Mouse (Mus musculus): Measurements from ENCODE around the gene Lrrc41. TPM values are rescaled to one million over a fixed set of nuclear protein-coding genes. Genes with fewer than 3 reads are reported as not detected.

Lrrc41 gene
- polyA plus RNA-seq (2017; shearing (Covaris generic)): 36.0 TPM

DNA sequence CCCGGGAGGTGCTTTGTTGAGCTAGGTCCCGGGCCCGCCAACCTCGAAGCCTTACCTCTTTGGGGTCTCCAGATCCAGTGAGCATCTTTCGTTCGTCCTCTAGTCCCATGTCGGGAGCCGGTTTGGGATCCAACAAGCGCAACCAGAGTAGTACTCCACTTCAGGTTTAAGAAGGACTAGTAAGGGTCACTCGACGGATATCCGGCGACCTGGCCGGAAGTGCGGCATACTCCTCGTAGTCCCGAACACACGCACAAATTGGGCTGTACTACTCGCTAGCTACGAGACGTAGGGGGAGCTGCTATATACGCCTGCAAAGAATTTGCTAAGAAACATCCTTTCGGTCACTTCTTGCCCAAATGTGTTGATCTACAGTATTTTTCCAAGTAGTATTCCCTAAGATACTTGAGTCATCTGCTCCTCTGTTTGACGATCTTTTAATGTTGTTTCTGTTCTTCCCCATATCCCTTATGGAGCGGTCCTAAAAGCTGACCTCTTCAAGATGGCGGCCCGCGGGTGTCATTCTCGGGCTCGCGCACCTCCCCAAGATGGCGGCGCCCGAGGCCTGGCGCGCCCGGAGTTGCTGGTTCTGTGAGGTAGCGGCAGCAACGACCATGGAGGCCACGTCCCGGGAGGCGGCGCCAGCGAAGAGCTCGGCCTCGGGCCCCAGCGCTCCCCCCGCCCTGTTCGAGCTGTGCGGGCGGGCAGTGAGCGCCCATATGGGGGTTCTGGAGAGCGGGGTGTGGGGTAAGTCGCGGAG, at the start of gene Lrrc41, which contains the start of gene Uqcrh:
TSS of gene Lrrc41 (plus strand) at position 409 of the 760 bp plus-strand sequence.
TSS of gene Uqcrh (minus strand) at position 211 of the 760 bp plus-strand sequence.

GRCm38 (mm10) chr4:116053399-116053961, 21.6 kb upstream of the Lrrc41 start, which contains the start of gene Nsun4:
Gene Nsun4, minus strand, starts transcription at chr4:116053876.

GRCm38 (mm10) chr4:116123602-116124519, 48.8 kb downstream of the Lrrc41 start, which contains the start of the genes Rad54l and Pomgnt1:
Gene Rad54l, minus strand, starts transcription at chr4:116123690.
Gene Pomgnt1, plus strand, starts transcription at chr4:116123840.

Other genes with a start within 250 kb of the Lrrc41 start
- gene Mob3c, start 247.2 kb upstream of the Lrrc41 start, polyA plus RNA-seq (2017; shearing (Covaris generic)): 19.8 TPM
- 44.9 TPM for gene Mknk1, start 236.1 kb upstream of the Lrrc41 start, polyA plus RNA-seq (2017; shearing (Covaris generic))
- 0.74 TPM for gene Kncn, start 190.9 kb upstream of the Lrrc41 start, polyA plus RNA-seq (2017; shearing (Covaris generic))
- not detected for gene 6430628N08Rik, start 184.6 kb upstream of the Lrrc41 start, polyA plus RNA-seq (2017; shearing (Covaris generic))
- 0.12 TPM for gene Dmbx1, start 135.3 kb upstream of the Lrrc41 start, polyA plus RNA-seq (2017; shearing (Covaris generic))
- gene Faah, start 57.3 kb upstream of the Lrrc41 start, polyA plus RNA-seq (2017; shearing (Covaris generic)): 216 TPM
- 38.5 TPM for gene Nsun4, start 21.4 kb upstream of the Lrrc41 start, polyA plus RNA-seq (2017; shearing (Covaris generic))
- 416 TPM for gene Uqcrh, start 198 bp upstream of the Lrrc41 start, polyA plus RNA-seq (2017; shearing (Covaris generic))
- gene Rad54l, start 48.4 kb downstream of the Lrrc41 start, polyA plus RNA-seq (2017; shearing (Covaris generic)): 0.96 TPM
- gene Pomgnt1, start 48.6 kb downstream of the Lrrc41 start, polyA plus RNA-seq (2017; shearing (Covaris generic)): 20.9 TPM
- 0.09 TPM for gene Lurap1, start 76.1 kb downstream of the Lrrc41 start, polyA plus RNA-seq (2017; shearing (Covaris generic))
- not detected for gene Tspan1, start 92.3 kb downstream of the Lrrc41 start, polyA plus RNA-seq (2017; shearing (Covaris generic))
- not detected for gene 1700042G07Rik, start 98.1 kb downstream of the Lrrc41 start, polyA plus RNA-seq (2017; shearing (Covaris generic))
- not detected for gene Gm49337, start 98.1 kb downstream of the Lrrc41 start, polyA plus RNA-seq (2017; shearing (Covaris generic))
- 0.66 TPM for gene Pik3r3, start 146.3 kb downstream of the Lrrc41 start, polyA plus RNA-seq (2017; shearing (Covaris generic))